Mouse (Mus musculus) ES-Bruce4 (cell line): ENCODE data around the gene Slc16a8.

Source experiments
- EP300 ChIP-seq: IDR thresholded peaks from 2 replicates; pipeline ENCODE4 v1.6.1; 2011; ENCODE audit warnings: low read depth, low read length; ENCODE audit not compliant: insufficient read depth
- POLR2A ChIP-seq: IDR thresholded peaks from one replicate; pipeline ENCODE4 v1.8.1; 2011; ENCODE audit warnings: low read length; ENCODE audit not compliant: insufficient read depth

DNA sequence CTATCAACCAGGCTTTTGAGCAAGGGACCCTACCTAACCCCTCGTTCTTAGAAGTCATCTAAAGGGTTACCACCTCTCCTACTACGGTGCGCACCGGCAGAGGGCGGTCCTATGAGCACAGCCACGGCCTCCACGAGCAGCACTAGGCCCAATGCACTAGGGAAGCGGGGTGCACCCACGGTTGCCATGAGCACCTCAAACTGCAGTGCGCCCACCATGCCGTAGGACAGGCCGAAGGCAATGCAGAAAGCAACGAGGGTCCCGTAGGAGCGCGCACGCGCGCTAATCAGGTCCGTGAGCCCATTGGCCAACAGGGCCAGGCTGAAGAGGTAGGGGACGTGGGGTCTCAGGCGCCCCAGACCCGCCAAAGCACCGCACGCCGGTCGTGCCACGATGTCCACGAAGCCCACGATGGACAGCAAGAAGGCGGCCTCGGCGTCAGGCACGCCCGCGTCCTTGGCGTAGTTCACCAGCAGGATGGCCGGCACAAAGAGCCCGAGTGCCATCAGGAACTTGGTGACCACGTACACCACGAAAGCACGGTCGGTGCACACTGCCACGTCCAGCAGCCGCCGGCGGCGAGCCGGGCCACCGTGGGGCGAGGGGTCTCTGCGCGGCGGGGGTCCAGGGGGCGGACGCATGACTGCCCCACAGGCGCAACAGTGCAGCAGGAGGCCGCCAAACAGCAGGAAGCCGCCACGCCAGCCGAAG lies 2.6 kb downstream of the Slc16a8 start:
- TF ChIP-seq POLR2A (no peak), EP300 (no peak)
